Mouse (Mus musculus): Measurements from ENCODE around the gene Olfr420.

DNA sequence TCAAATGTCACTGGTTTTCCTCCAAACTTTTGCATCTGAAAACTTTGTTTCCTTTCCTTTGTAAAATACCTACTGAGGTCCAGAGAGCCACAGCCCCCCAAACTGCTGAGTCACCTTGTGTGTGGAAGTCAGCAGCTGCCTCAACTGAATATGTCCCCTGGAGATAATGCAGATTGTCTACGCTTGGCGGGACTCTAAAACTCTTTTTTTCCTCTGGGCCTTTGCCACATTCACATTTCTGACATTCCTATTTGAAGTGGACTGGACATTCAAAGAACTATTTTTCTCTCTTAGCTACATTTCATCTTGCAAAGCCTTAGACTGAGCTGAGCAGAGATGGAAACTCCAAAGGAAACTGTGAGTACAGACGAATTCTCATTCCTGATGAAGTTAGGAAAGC, 17.2 kb downstream of the Olfr420 start, which contains the start of gene Spta1:
- no peak for TF ChIP-seq CTCF (IDR thresholded peaks at IDR 0.05; ENCODE audit: insufficient read depth, low read length)
- TF ChIP-seq POLR2A (IDR thresholded peaks at IDR 0.05; ENCODE audit: borderline replicate concordance, extremely low read depth, low read depth, low read length) = no peak

All from lung, adult 2 months (tissue).